Mouse (Mus musculus): ENCODE data around the gene Fam71f2.

- TF ChIP-seq CTCF (IDR thresholded peaks at IDR 0.05; ENCODE audit: control insufficient read depth, insufficient read depth, low read length) (no peak), POLR2A (IDR thresholded peaks at IDR 0.05; ENCODE audit: borderline replicate concordance, control insufficient read depth, low read depth, low read length) (no peak)
Observed at GRCm38 (mm10) chr6:29326961-29327360, 47.6 kb downstream of the Fam71f2 start.

All from bone marrow, adult 2 months (tissue).